Mouse (Mus musculus) CH12.LX (cell line): ENCODE results near the gene Qrich1. TPM values are rescaled to one million over a fixed set of nuclear protein-coding genes. Genes with fewer than 3 reads are reported as not detected.

Experiments
- DNase-seq: peaks from one replicate; pipeline ENCODE4 v3.0.0-alpha.2; 2013; ENCODE audit errors: extremely low read depth
- H3K27ac ChIP-seq: 2 replicates; pipeline ENCODE4 v1.5.1; 2012; ENCODE audit warnings: low read depth, mild to moderate bottlenecking, control low read depth, moderate library complexity; ENCODE audit not compliant: insufficient read depth
- H3K27me3 ChIP-seq: replicated peaks from 2 replicates; pipeline ENCODE3; 2012; ENCODE audit warnings: inconsistent platforms
- H3K36me3 ChIP-seq, 2 experiments: replicated peaks in 1 of 2; 2 replicates each; pipeline versions ENCODE3 to v1.6.1; 2012; ENCODE audit warnings: inconsistent platforms in 1 of 2, low read length in 1 of 2, mild to moderate bottlenecking in 1 of 2, mixed read lengths in 1 of 2, moderate library complexity in 1 of 2; ENCODE audit not compliant: control insufficient read depth in 1 of 2, insufficient read depth in 1 of 2
- H3K4me1 ChIP-seq, 2 experiments: 2 replicates each; pipeline ENCODE4 v1.6.1; 2012; ENCODE audit warnings: inconsistent platforms in 1 of 2, moderate library complexity in 1 of 2; ENCODE audit not compliant: insufficient read depth in 2 of 2, control insufficient read depth in 1 of 2
- H3K4me2 ChIP-seq: 2 replicates; pipeline ENCODE4 v1.6.1; 2012; ENCODE audit warnings: low read depth, mild to moderate bottlenecking, control low read depth; ENCODE audit not compliant: poor library complexity, insufficient read depth, severe bottlenecking
- H3K4me3 ChIP-seq, 3 experiments: fragments of 150-350 bp in 1 of 3; sonication (generic) in 1 of 3; replicated peaks in 1 of 3; 2 replicates each; pipeline versions ENCODE3 to v1.5.1; 2011 to 2012; ENCODE audit warnings: low read depth in 2 of 3, low read length in 2 of 3, mild to moderate bottlenecking in 2 of 3, moderate library complexity in 2 of 3, control low read depth in 1 of 3, improper control_type of control experiment in 1 of 3, inconsistent platforms in 1 of 3, mixed read lengths in 1 of 3; ENCODE audit not compliant: poor library complexity in 1 of 3
- H3K79me2 ChIP-seq: replicated peaks from 2 replicates; pipeline ENCODE4 v1.6.1; 2012; ENCODE audit warnings: mild to moderate bottlenecking, moderate library complexity; ENCODE audit not compliant: control insufficient read depth, poor library complexity, insufficient read depth, severe bottlenecking; ENCODE audit errors: extremely low read depth
- H3K9ac ChIP-seq: 2 replicates; pipeline ENCODE4 v1.6.1; 2012; ENCODE audit warnings: low read depth, mild to moderate bottlenecking, control low read depth, moderate library complexity; ENCODE audit not compliant: insufficient read depth
- H3K9me3 ChIP-seq: replicated peaks from 2 replicates; pipeline ENCODE3; 2012; ENCODE audit warnings: low read length, inconsistent platforms, mixed read lengths
- BHLHE40 ChIP-seq: IDR thresholded peaks from 2 replicates; pipeline ENCODE4 v1.6.1; 2011; ENCODE audit warnings: mild to moderate bottlenecking, low read depth, low read length, improper control_type of control experiment
- CHD2 ChIP-seq: IDR thresholded peaks from 2 replicates; pipeline ENCODE4 v1.6.1; 2011; ENCODE audit warnings: low read length, improper control_type of control experiment
- CTCF ChIP-seq, 2 experiments: IDR thresholded peaks in 1 of 2; conservative IDR thresholded peaks in 1 of 2; 2 replicates each; pipeline ENCODE4 v1.5.1; 2011 to 2012; ENCODE audit warnings: low read depth in 2 of 2, low read length in 2 of 2, improper control_type of control experiment in 1 of 2, inconsistent platforms in 1 of 2, mild to moderate bottlenecking in 1 of 2, moderate library complexity in 1 of 2
- E2F4 ChIP-seq: IDR thresholded peaks from 2 replicates; pipeline ENCODE4 v1.6.1; 2011; ENCODE audit warnings: low read depth, low read length, improper control_type of control experiment; ENCODE audit not compliant: insufficient replicate concordance
- ELF1 ChIP-seq: IDR thresholded peaks from 2 replicates; pipeline ENCODE4 v1.6.1; 2014; ENCODE audit warnings: low read depth, mild to moderate bottlenecking, inconsistent platforms, low read length, improper control_type of control experiment
- EP300 ChIP-seq: IDR thresholded peaks from 2 replicates; pipeline ENCODE4 v1.6.1; 2011; ENCODE audit warnings: low read length, improper control_type of control experiment
- ETS1 ChIP-seq: conservative IDR thresholded peaks from 2 replicates; pipeline ENCODE4 v1.6.1; 2012; ENCODE audit warnings: low read depth, mild to moderate bottlenecking, inconsistent platforms, low read length, improper control_type of control experiment, moderate library complexity
- HCFC1 ChIP-seq: IDR thresholded peaks from 2 replicates; pipeline ENCODE4 v1.6.1; 2012; ENCODE audit warnings: low read depth, mild to moderate bottlenecking, inconsistent platforms, low read length, improper control_type of control experiment
- IRF4 ChIP-seq: IDR thresholded peaks from 2 replicates; pipeline ENCODE4 v1.6.1; 2014; ENCODE audit warnings: low read depth, mild to moderate bottlenecking, inconsistent platforms, low read length, improper control_type of control experiment
- JUN ChIP-seq: IDR thresholded peaks from 2 replicates; pipeline ENCODE4 v1.6.1; 2011; ENCODE audit warnings: low read depth, mild to moderate bottlenecking, low read length, improper control_type of control experiment, moderate library complexity; ENCODE audit not compliant: insufficient read depth
- JUND ChIP-seq: conservative IDR thresholded peaks from 2 replicates; pipeline ENCODE4 v1.6.1; 2011; ENCODE audit warnings: low read depth, low read length, improper control_type of control experiment
- MAFK ChIP-seq: IDR thresholded peaks from 2 replicates; pipeline ENCODE4 v1.6.1; 2011; ENCODE audit warnings: low read length, improper control_type of control experiment; ENCODE audit not compliant: insufficient replicate concordance
- MAX ChIP-seq: IDR thresholded peaks from 2 replicates; pipeline ENCODE4 v1.6.1; 2011; ENCODE audit warnings: low read length, improper control_type of control experiment
- MAZ ChIP-seq: IDR thresholded peaks from 2 replicates; pipeline ENCODE4 v1.6.1; 2012; ENCODE audit warnings: low read depth, mild to moderate bottlenecking, inconsistent platforms, low read length, improper control_type of control experiment, moderate library complexity
- MEF2A ChIP-seq: IDR thresholded peaks from 2 replicates; pipeline ENCODE4 v1.6.1; 2014; ENCODE audit warnings: low read depth, mild to moderate bottlenecking, inconsistent platforms, low read length, improper control_type of control experiment, borderline replicate concordance
- MXI1 ChIP-seq: IDR thresholded peaks from 2 replicates; pipeline ENCODE4 v1.6.1; 2011; ENCODE audit warnings: mild to moderate bottlenecking, low read depth, low read length, improper control_type of control experiment
- MYC ChIP-seq: IDR thresholded peaks from 2 replicates; pipeline ENCODE4 v1.6.1; 2011; ENCODE audit warnings: low read depth, mild to moderate bottlenecking, improper control_type of control experiment, low read length
- NELFE ChIP-seq: IDR thresholded peaks from 2 replicates; pipeline ENCODE4 v1.6.1; 2011; ENCODE audit warnings: low read depth, low read length, improper control_type of control experiment
- NRF1 ChIP-seq: IDR thresholded peaks from 2 replicates; pipeline ENCODE4 v1.6.1; 2014; ENCODE audit warnings: low read depth, mild to moderate bottlenecking, inconsistent platforms, low read length, improper control_type of control experiment, moderate library complexity
- PAX5 ChIP-seq: IDR thresholded peaks from 2 replicates; pipeline ENCODE4 v1.6.1; 2012; ENCODE audit warnings: low read length, inconsistent platforms, mixed read lengths
- POLR2AphosphoS2 ChIP-seq: IDR thresholded peaks from 2 replicates; pipeline ENCODE4 v1.6.1; 2011; ENCODE audit warnings: low read depth, low read length, improper control_type of control experiment
- RAD21 ChIP-seq: IDR thresholded peaks from 2 replicates; pipeline ENCODE4 v1.6.1; 2011; ENCODE audit warnings: low read depth, mild to moderate bottlenecking, low read length, improper control_type of control experiment, moderate library complexity
- SIN3A ChIP-seq: IDR thresholded peaks from 2 replicates; pipeline ENCODE4 v1.6.1; 2012; ENCODE audit warnings: low read length, improper control_type of control experiment, inconsistent platforms
- SMC3 ChIP-seq: IDR thresholded peaks from 2 replicates; pipeline ENCODE4 v1.6.1; 2011; ENCODE audit warnings: low read depth, low read length, improper control_type of control experiment
- TCF12 ChIP-seq: IDR thresholded peaks from 2 replicates; pipeline ENCODE4 v1.6.1; 2014; ENCODE audit warnings: low read depth, mild to moderate bottlenecking, inconsistent platforms, low read length, improper control_type of control experiment
- USF1 ChIP-seq: IDR thresholded peaks from 2 replicates; pipeline ENCODE4 v1.6.1; 2014; ENCODE audit warnings: low read depth, mild to moderate bottlenecking, inconsistent platforms, low read length, improper control_type of control experiment
- USF2 ChIP-seq: conservative IDR thresholded peaks from 2 replicates; pipeline ENCODE4 v1.6.1; 2011; ENCODE audit warnings: low read depth, low read length, improper control_type of control experiment
- ZC3H11A ChIP-seq: IDR thresholded peaks from 2 replicates; pipeline ENCODE4 v1.6.1; 2012; ENCODE audit warnings: low read depth, mild to moderate bottlenecking, inconsistent platforms, low read length, improper control_type of control experiment
- ZKSCAN1 ChIP-seq: IDR thresholded peaks from 2 replicates; pipeline ENCODE4 v1.6.1; 2012; ENCODE audit warnings: low read depth, inconsistent platforms, low read length, improper control_type of control experiment, borderline replicate concordance
- ZNF384 ChIP-seq: IDR thresholded peaks from 2 replicates; pipeline ENCODE4 v1.6.1; 2012; ENCODE audit warnings: low read depth, low read length, improper control_type of control experiment, inconsistent platforms
- dilution Hi-C: fragments of 300-500 bp; cut with MboI; formaldehyde crosslinking; loops from 2 replicates; pipeline ENCODE4 v1.14.3; 2020; ENCODE audit warnings: low sequenced_read_pairs; ENCODE audit not compliant: extremely low pct_unique_long_range_greater_than_20kb, extremely low pct_ligation_motif_present
- in situ Hi-C: fragments of 300-500 bp; cut with MboI; formaldehyde crosslinking; loops from 3 replicates; pipeline ENCODE4 v1.14.3; 2019; ENCODE audit warnings: low sequenced_read_pairs, low pct_ligation_motif_present, low pct_unique_long_range_greater_than_20kb, mixed read lengths
- polyA plus RNA-seq: library from polyadenylated mRNA; unstranded; fragments of >175 nt; gene quantifications from 2 replicates; pipeline ENCODE4 v1.2.1, GENCODE M21; 2012; ENCODE audit warnings: low read depth; ENCODE audit not compliant: insufficient read length
- total RNA-seq, 2 experiments: library from RNA; depleted of rRNA; stranded (reverse); fragments of 300-350 nt in 1 of 2; fragments of >200 nt in 1 of 2; gene quantifications; 2 replicates each; pipeline ENCODE4 v1.2.3; 2012 to 2014

Qrich1 gene
- total and polyA plus RNA-seq, 3 experiments = 72.1 to 117 (median 104) TPM

DNA sequence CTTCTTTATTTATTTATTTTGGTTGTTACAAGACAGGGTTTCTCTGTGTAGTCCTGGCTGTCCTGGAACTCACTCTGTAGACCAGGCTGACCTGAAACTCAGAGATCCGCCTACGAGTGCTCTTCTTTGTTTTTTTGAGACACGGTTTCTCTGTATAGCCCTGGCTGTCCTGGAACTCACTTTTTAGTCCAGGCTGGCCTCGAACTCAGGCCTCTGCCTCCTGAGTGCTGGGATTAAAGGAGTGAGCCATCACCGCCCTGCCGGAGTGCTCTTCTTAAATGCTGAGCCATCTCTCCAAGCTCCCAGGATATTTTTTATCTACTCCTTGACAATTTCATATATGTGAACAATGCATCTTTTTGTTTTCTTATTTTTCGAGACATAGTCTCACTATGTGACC lies 9.7 kb upstream of the Qrich1 start:
- H3K4me3 ChIP-seq = peak overlapping the region in 2 of 3 experiments; percentile 72 to 96
- in situ Hi-C loops = no loop called here
- peaks cover 20 to 56% of the 10 kb centered on the region in 2 experiments for H3K36me3 ChIP-seq
- peaks cover 15% of the 10 kb centered on the region for H3K79me2 ChIP-seq
- H3K27me3 ChIP-seq = no peaks in the 10 kb centered on the region
- no peaks in the 10 kb centered on the region for H3K9me3 ChIP-seq
- H3K9ac ChIP-seq = no peak overlapping the region
- TF ChIP-seq JUND (no peak), EP300 (0 out of 2 replicates have a peak, but pooled peaks have one; percentile 21)
- TF ChIP-seq, all 38 proteins: peak for 1
- dilution Hi-C loops = no loop called here
- no peak overlapping the region for H3K27ac ChIP-seq
- no peak for DNase-seq
- H3K4me1 ChIP-seq = peaks cover 6 to 19% of the 10 kb centered on the region in 2 experiments
- peak overlapping the region; percentile 84; the same call in 1 of the 2 replicates for H3K4me2 ChIP-seq

DNA sequence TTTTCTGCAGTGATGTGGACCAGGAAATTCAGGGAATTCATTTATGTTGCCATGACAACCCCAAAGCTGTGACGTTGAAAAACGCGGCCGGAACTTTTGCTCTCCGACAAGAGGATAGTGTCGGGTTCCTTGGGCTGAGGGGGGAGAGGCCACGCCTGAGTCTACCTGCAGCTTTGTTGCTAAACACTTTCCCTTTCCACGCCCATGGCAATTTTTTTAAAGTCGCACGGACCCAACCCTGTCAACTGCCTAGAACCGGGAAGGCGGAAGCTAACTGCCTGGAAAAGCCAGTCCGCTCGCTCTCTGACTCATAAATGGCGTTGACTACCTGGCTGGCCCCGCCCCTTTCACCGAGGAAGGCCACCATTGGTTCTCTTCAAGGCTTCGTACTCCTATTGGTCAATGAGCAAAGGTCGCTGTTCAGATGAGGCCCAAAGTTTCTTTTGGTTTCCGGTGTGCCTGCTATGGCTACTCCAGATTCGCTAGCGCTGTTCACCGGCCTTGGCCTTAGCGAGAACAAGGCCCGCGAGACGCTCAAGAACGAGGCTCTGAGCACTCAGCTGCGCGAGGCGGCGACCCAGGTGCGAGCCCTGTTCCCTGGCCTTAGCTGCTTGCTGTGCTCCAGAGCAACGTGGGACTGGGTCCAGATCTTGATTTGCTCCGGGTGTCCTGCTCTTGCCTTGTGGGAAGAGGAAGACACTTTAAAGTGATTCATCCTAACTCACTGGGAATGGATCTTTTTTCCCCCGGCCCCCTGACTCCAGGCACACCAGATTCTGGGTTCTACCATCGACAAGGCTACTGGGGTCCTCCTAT lies 8.8 kb upstream of the Qrich1 start, which contains the start of gene Qars:
Gene Qars, plus strand, starts transcription at position 88 of the 816 bp plus-strand sequence.
- DNase-seq = peak; percentile 98
- H3K9ac ChIP-seq = peak within 1 kb of the TSS; percentile 73
- peak within 1 kb of the TSS; percentile 72 to 96 (median 86) for H3K4me3 ChIP-seq
- H3K9me3 ChIP-seq = no peaks in the 10 kb centered on the region
- peak within 1 kb of the TSS; percentile 56 for H3K27ac ChIP-seq
- peaks cover 29 to 57% of the 10 kb centered on the region in 2 experiments for H3K36me3 ChIP-seq
- dilution Hi-C loops = no loop called here
- in situ Hi-C loops = no loop called here
- peak within 1 kb of the TSS; percentile 84 for H3K4me2 ChIP-seq
- H3K27me3 ChIP-seq = no peaks in the 10 kb centered on the region
- peaks cover 6 to 19% of the 10 kb centered on the region in 2 experiments for H3K4me1 ChIP-seq
- H3K79me2 ChIP-seq = peaks cover 15% of the 10 kb centered on the region
- TF ChIP-seq JUN = no peak
- no peak for TF ChIP-seq USF1
- TF ChIP-seq MEF2A = no peak; the same call in 1 of the 2 replicates
- TF ChIP-seq JUND = no peak
- no peak for TF ChIP-seq MAZ
- peak; percentile 97 for TF ChIP-seq SIN3A
- TF ChIP-seq NELFE = peak; percentile 82
- peak; percentile 96 for TF ChIP-seq MXI1
- no peak for TF ChIP-seq EP300
- TF ChIP-seq SMC3 = no peak
- no peak; the same call in 1 of the 2 replicates for TF ChIP-seq ETS1
- peak; percentile 63; the same call in 1 of the 2 replicates for TF ChIP-seq CHD2
- TF ChIP-seq NRF1 = peak; percentile 49
- TF ChIP-seq E2F4 = no peak
- TF ChIP-seq HCFC1 = peak; percentile 76
- no peak for TF ChIP-seq MYC
- TF ChIP-seq USF2 = no peak
- no peak for TF ChIP-seq BHLHE40
- no peak for TF ChIP-seq IRF4
- TF ChIP-seq ZC3H11A = no peak
- TF ChIP-seq MAX = peak; percentile 75; the same call in 1 of the 2 replicates
- no peak for TF ChIP-seq RAD21
- no peak for TF ChIP-seq PAX5
- TF ChIP-seq MAFK = no peak
- peak; percentile 86 for TF ChIP-seq TCF12
- TF ChIP-seq ELF1 = peak; percentile 89
- peak; percentile 83; the same call in 1 of the 2 replicates for TF ChIP-seq ZNF384
- no peak for TF ChIP-seq CTCF (conservative IDR thresholded peaks at IDR 0.05 in 1 of 2, IDR thresholded peaks at IDR 0.05 in 1 of 2; ENCODE audit: low read depth in 2 of 2, low read length in 2 of 2)
- TF ChIP-seq POLR2AphosphoS2 = peak; percentile 64; the same call in 1 of the 2 replicates
- no peak for TF ChIP-seq ZKSCAN1
